Mouse (Mus musculus) ovary, adult 10 weeks (tissue): ENCODE measurements around the gene Lelp1. TPM values are rescaled to one million over a fixed set of nuclear protein-coding genes. Genes with fewer than 3 reads are reported as not detected.

Source experiments
- polyA plus RNA-seq: library from polyadenylated mRNA; stranded (reverse); fragments of 350-450 nt; fragmentation: Illumina TruSeq; extraction: RNeasy Lipid Tissue Mini Kit (QIAGEN cat#74804); gene quantifications from one replicate; pipeline ENCODE4 v1.2.3, GENCODE M21; 2014

Gene Lelp1
- not detected for polyA plus RNA-seq

DNA sequence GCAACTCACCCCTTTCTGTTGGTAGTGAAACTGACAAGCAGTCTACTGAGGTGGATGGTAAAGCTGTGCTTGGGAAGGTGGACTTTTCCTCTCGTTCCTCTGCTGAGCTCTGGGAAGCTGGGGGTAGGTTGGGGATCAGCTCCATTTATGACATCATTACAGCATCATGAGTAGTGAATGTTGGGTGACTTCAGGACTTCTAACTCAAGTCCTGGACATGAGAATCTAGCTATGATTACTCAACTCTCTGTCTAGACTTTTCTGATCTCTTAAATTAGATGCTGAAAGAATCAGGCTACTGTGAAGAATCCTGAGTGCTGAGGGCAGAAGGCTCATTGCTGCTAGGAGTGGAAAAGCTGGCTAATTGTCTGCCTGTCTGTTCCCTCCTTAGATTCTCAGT is at the start of gene Lelp1:
TSS of gene Lelp1 (minus strand) at position 101 of the 400 bp plus-strand sequence.

DNA sequence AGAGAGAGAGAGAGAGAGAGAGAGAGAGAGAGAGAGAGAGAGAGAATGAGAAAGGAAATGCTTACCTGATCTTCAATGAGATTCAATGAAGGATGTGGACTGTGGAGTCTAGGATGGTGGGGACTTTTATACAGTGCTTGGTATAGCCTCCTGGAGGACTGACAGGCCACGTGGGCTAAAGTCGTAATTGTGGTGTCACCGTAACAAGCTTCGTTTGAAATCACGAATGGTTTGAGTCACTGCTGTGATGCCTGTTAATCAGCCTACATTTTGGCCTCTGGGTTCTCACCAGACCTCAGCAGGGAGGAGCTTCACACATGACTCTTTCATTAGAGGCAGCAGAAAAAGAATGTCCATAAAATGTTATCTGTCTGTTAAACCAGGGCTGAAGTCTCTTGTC is 18.7 kb downstream of the Lelp1 start, which contains the start of gene Prr9:
TSS of gene Prr9 (minus strand) at position 101 of the 400 bp plus-strand sequence.

Other genes starting within 250 kb of the Lelp1 start
- not detected for gene Pglyrp3, start 128.2 kb downstream of the Lelp1 start, polyA plus RNA-seq
- gene Lor, start 59.6 kb downstream of the Lelp1 start, polyA plus RNA-seq, result not detected
- not detected for gene Prr9, start 18.8 kb downstream of the Lelp1 start, polyA plus RNA-seq
- gene Sprr2a1, start 73.1 kb upstream of the Lelp1 start, polyA plus RNA-seq, result not detected
- 0.20 TPM for gene Sprr2a2, start 73.2 kb upstream of the Lelp1 start, polyA plus RNA-seq
- not detected for gene Sprr2a3, start 142.7 kb upstream of the Lelp1 start, polyA plus RNA-seq
- gene Sprr2b, start 173.9 kb upstream of the Lelp1 start, polyA plus RNA-seq, result not detected
- not detected for gene Sprr2d, start 196.4 kb upstream of the Lelp1 start, polyA plus RNA-seq
- not detected for gene Sprr2e, start 209.4 kb upstream of the Lelp1 start, polyA plus RNA-seq
- not detected for gene Sprr2f, start 222.4 kb upstream of the Lelp1 start, polyA plus RNA-seq
- not detected for gene Sprr2h, start 242.9 kb upstream of the Lelp1 start, polyA plus RNA-seq